Mouse (Mus musculus): ENCODE results near the gene 9530053A07Rik.
A peak's percentile ranks its signal among the peaks of the same experiment; 100 is the strongest.
"Not testable (repeated sequence)": the region's sequence is repeated elsewhere in the genome, so short reads cannot be mapped to it uniquely, and the experiment has no call there.

Gene 9530053A07Rik

GRCm38 (mm10) chr7:28129166-28129565 lies at the start of gene 9530053A07Rik:
Gene 9530053A07Rik (plus strand): TSS chr7:28129466.
- no peak for DNase-seq (ENCODE audit: low spot score)

DNA sequence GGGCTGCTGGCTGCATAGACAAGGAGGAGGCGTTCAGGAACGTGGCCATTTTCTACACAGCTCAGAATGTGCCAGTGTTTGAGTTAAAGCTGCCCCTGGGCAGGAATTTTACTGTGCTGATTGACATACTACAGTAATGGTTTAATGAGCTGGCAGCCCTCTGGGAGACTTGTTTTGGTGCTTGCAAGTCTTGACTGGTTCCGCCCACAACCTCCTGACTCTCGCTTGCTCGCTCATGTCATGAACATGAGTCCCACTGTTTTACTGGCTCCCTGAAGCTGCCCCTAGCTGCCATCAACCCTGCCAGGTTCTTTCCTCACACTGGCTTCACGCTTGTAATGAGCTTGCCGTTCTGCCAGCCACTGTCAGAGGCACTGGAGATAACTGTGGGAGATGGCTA lies 45.1 kb upstream of the 9530053A07Rik start:
- no peak for DNase-seq (ENCODE audit: low spot score)

DNA sequence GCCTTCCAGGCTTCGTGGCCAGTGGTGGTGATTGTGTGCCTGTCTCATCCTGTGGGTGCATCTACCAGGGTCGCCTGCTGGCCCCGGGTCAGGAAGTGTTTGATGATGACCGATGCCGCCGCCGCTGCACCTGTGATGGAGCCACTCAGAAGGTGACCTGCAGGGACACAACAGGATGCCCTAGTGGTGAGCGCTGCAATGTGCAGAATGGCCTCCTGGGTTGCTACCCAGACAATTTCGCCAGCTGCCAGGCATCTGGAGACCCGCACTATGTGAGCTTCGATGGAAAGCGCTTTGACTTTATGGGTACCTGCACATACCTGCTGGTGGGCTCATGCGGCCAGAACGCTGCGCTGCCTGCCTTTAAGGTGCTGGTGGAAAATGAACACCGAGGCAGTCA lies 43.0 kb upstream of the 9530053A07Rik start:
- DNase-seq (ENCODE audit: low spot score) = no peak

DNA sequence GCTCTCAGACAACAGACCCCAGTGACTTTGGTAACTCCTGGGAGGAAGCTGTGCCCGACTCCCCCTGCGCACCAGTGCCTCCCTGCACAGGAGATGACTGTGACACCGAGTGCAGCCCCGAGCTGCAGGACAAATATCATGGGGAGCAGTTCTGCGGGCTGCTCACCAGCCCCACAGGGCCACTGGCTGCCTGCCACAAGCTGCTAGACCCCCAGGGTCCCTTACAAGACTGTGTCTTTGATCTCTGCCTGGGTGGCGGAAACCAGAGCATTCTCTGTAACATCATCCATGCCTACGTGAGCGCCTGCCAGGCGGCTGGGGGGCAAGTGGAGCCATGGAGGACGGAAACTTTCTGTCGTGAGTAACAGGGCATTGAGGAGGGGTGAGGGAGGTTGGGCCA lies 35.7 kb upstream of the 9530053A07Rik start:
- no peak for DNase-seq (ENCODE audit: low spot score)

DNA sequence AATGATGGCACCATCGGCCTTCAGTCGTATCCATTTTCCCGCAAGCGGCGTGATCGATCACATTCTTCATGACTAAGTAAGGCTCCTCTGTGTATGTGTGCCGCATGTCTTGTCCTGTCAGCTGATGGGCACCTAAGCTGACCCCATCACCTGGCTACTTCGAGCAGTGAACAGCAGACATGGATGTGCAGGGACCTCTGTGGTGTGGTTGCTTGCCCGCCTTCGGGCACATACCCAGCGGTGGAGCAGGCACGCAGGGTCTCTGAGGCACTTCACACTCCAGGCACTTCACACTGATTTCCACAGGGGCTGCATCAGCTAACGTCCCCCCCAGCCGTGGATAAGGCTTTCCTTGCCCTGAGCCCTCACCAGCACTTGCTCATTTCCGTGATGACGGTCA lies 30.2 kb upstream of the 9530053A07Rik start:
- no peak for DNase-seq (ENCODE audit: low spot score)

DNA sequence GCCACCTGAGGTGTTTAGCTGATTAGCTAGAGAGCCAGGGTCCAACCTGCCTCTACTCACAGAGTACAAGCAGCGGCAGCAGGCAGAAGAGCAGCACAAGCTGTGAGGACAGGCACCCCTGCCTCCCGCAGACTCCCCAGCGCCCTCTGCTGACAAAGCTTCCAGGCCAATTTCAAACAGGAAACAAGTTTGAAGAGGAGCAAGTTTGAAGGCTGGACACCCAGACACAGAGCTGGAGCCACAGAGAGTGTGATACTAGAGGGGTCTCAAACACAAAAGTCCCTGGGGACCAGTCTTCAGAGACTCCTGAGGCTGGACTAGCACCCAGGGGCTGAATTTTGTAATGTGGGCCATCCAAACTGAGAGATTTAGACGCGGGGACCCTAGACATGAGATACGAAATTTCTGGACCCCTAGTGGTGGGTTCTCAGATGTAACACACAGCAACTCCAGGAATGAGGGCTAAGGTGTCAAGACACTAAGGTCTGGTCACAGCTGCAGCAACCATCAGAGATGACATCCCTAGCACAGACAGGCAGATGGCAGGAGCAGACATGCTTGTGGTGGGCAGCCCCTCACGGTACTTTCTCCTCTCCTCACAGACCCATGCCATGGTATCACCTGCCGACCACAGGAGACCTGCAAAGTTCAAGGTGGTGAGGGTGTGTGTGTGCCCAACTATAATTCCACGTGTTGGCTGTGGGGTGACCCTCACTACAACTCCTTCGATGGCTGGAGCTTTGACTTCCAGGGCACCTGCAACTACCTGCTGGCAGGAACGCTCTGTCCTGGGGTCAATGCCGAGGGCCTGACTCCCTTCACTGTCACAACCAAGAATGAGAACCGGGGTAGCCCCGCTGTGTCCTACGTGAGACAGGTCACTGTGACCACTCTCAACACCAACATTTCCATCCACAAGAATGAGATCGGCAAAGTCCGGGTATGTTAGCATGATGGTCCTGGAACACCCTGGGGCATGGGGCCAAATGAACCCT lies 28.4 kb upstream of the 9530053A07Rik start:
- no peak for DNase-seq (ENCODE audit: low spot score)

- DNase-seq (ENCODE audit: low spot score) = not testable (repeated sequence)
Observed at GRCm38 (mm10) chr7:28102936-28103335, 26.3 kb upstream of the 9530053A07Rik start.

DNA sequence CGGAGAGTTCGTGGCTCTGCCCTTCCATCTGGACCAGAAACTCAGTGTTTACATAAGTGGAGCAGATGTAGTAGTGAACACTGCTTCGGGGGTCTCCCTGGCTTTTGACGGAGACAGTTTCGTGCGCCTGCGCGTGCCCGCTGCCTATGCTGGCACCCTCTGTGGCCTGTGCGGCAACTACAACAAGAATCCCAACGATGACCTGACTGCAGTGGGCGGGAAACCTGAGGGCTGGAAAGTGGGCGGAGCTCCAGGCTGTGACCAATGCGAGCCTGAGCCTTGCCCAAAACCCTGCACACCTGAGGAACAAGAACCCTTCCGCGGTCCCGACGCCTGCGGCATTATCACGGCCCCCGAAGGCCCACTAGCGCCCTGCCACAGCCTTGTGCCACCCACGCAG lies 24.6 kb upstream of the 9530053A07Rik start:
- peak; percentile 59 for DNase-seq (ENCODE audit: low spot score)

DNA sequence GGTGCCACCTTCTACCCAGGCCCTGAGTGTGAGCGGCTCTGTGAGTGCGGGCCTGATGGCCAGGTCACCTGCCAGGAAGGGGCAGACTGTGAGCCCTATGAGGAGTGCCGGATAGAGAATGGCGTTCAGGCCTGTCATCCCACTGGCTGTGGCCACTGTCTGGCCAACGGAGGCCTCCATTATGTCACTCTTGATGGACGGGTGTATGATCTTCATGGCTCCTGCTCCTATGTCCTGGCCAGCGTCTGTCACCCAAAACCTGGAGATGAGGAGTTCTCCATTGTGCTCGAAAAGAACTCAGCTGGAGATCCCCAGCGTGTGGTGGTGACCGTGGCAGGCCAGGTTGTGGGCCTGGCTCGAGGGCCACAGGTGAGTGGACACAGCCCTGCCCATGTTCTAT lies 23.0 kb upstream of the 9530053A07Rik start:
- DNase-seq (ENCODE audit: low spot score) = no peak

- DNase-seq (ENCODE audit: low spot score) = no peak
Observed at GRCm38 (mm10) chr7:28114648-28115047, 14.6 kb upstream of the 9530053A07Rik start.

- peak; percentile 69 for DNase-seq (ENCODE audit: low spot score)
Observed at GRCm38 (mm10) chr7:28137613-28138012, 8.3 kb downstream of the 9530053A07Rik start.

DNA sequence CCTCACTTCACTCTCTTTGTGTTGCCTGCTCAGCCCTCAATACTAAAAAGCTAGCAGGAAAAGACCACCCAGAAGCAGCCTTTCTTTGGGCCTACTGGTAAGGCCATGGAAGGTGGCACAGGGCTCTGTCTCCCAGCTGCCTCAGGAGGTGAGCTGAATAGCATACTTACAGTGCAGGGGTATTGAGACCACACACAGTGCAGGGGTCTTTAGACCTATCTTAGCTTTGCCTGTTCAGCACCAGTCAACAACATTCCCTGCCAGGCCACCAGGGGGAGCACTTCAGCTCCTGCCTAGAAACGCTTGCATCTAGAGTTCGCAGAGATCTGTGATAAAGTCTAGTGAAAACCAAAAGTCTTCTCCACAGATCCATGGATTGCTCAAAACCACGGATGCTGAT lies 19.0 kb downstream of the 9530053A07Rik start:
- DNase-seq (ENCODE audit: low spot score) = peak; percentile 79

DNA sequence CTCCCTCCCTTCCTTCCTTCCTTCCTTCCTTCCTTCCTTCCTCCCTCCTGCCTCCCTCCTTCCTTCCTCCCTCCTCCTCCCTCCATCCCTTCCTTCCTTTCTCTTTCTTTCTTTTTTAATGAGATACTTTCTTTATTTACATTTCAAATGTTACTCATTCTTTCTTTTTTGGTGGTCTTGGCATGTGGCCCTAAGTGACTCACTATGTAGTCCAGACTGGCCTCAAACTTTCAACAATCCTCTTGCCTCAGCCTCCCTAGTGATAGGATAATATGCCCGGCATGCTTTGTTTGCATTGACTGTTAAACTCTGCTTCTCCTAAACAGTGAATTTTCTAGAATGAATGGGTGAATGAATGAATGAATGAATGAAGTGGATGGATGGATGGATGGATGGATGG lies 20.6 kb downstream of the 9530053A07Rik start:
- DNase-seq (ENCODE audit: low spot score) = no peak

- peak; percentile 68 for DNase-seq (ENCODE audit: low spot score)
Observed at GRCm38 (mm10) chr7:28151584-28152221, 22.4 kb downstream of the 9530053A07Rik start.

DNA sequence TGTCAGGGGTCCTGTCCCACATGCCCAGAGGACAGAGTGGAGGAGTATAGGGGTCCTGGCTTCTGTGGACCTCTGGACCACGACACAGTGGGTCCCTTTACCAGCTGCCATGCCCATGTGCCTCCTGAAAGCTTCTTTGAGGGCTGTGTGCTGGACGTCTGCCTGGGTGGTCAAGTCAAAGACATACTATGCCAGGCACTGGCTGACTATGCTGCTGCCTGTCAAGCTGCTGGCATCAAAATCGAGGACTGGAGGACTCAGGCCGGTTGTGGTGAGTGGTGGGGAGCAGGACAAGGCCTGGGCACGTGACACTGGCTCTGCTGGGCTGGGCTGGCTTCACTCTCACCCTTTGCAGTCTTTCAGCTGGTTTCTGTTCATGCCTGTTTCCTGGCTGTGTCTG lies 24.3 kb downstream of the 9530053A07Rik start:
- DNase-seq (ENCODE audit: low spot score) = not testable (repeated sequence)

DNA sequence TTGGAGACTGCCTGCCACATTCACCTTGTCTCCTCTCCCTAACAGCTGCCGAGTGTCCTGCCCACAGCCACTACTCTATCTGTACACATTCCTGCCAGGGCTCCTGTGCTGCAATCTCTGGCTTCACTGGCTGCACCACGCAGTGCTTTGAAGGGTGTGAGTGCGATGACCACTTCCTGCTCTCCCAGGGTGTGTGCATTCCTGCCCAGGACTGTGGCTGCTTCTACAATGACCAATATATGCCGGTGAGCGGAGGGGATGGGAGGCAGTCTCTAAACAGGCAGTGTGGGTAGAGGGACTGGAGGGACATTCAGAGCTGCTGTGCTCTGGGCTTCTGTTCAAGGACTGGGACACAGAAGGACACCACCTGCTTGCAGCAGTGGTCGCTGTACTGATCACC lies 30.0 kb downstream of the 9530053A07Rik start:
- DNase-seq (ENCODE audit: low spot score) = no peak

- no peak for DNase-seq (ENCODE audit: low spot score)
Observed at GRCm38 (mm10) chr7:28159893-28160292, 30.6 kb downstream of the 9530053A07Rik start.

DNA sequence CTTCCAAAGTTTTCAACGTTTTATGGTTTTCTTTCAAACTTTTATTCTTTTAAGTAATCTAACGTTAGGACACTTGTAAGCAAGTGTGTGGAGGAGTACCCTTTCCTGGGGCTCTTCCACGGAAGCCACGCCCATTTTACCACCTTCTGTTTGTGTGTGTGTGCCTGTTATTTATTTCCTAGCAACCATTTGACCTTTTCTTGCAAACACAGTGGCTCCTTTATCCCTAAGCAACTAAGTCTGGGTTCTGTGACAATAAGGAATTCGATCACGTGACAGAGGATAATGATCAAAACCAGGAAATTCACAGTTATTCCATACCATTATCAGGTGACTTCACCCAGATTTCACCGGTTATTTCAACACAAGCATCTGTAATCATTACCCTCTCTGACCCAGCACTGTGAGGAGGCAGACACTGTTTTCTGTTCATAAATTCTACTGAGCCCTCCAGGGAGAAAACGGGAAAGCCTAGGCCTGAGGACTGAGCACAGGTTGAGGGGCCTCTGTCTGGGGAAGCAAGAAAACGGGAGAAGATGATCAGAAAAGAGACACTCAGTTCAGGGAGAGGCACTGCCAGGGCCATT lies 32.0 kb downstream of the 9530053A07Rik start:
- DNase-seq (ENCODE audit: low spot score) = no peak

DNA sequence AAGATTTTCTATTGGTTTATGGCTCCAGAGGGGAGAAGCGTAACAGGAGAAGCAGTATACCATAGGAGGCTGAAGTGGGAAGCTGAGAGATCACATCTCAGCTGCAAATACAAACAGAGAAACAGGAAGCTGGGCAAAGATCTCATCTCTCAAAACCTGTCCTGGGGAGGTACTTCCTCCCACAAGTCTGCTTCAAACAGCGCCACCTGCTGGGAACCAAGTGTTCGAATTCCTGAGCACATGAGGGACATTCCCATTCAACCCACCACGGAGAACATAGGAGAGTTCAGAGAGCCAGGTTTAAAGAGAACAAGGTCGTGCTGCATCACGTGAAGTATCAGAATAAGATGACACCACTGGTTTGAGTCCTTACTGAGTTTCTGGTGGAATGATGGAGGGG lies 36.1 kb downstream of the 9530053A07Rik start:
- DNase-seq (ENCODE audit: low spot score) = no peak

- peak; percentile 84 for DNase-seq (ENCODE audit: low spot score)
Observed at GRCm38 (mm10) chr7:28168320-28169115, 39.3 kb downstream of the 9530053A07Rik start.

GRCm38 (mm10) chr7:28169489-28170422 lies 40.5 kb downstream of the 9530053A07Rik start, which contains the start of gene Fbl:
Gene Fbl (plus strand): TSS chr7:28169710.
- DNase-seq (ENCODE audit: low spot score) = peak; percentile 98

Data from embryo, embryonic 10 days (tissue).